Mouse (Mus musculus) CH12F3 (cell line): Measurements from ENCODE around the gene Kif5c.

Experiments used
- in situ Hi-C: fragments of 300-500 bp; cut with MboI; formaldehyde crosslinking; loops from 2 replicates; pipeline ENCODE4 v1.14.3; 2020; ENCODE audit warnings: low sequenced_read_pairs

Kif5c gene

DNA sequence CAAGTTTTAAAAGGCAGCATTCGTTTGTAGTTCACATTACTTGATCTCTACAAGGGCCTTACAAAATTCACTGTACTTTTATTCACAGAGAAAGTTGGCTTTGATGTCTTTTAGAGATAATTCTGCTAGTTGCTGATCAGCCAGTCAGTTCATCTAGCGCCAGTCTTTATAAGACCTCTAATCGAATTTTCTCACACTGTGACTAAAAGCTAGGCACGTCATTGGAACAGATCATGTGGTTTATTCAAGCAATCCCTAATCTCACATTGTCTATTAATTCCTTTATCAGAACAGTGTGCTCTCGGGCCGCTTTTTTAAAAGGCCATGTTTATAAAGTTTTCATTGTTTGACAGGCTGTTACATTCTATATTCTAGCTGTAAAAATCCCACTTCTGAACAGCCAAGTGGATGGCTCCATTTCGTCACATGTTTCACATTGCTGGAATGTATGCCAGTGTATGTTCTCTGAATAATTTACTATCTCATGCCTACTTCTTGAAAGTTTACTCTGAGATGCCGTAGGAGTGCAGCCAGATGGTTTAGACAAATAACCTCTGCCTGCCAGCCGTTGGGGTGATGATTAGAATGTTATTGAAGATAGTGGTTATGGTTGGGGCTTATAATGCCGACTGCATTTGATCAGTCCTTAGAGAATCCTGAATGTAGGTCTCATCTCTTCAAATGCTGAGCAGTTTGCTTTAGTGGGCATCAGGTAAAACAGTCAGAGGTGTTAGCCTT is 154.3 kb downstream of the Kif5c start:
- in situ Hi-C loops, result no loop called here

DNA sequence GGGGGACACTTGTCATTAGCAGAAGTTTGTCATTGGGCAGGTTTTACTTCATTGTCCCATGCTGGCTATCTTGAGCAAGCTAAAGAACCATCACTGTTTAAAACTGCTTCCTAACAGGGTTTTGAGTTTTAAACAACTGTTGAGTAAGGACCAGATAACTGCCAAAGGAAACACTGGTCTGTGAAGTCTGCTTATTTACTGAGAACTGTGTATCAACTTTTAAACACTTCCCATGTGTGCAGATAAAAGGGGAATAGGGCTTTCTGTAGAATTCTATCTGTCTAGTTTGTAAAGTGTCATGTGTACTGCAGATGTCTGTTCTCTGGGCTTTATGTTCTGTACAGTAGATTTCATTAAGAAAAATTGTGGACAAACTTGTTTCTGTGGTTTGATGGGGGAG is 155.1 kb downstream of the Kif5c start:
- in situ Hi-C loops, result no loop called here

DNA sequence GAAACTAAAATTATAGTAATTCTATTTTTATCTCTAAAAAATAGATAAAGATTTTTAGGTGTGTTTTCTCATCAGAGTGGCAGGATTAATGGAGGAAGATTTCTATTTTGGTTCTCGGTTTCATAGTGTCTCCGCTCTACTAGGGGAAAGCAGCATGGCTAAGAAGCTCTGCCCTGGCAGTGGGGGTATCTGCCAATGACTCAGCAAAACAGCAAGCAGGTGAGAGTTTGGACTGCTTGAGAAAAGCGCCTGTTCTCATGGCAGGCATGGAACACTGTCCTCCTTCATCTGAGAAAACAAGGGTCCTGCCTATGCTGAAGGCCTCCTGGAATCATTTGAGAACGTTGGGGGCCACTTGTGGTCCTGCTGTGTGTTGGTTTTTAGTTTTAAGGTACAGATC is 156.1 kb downstream of the Kif5c start:
- in situ Hi-C loops, result no loop called here

DNA sequence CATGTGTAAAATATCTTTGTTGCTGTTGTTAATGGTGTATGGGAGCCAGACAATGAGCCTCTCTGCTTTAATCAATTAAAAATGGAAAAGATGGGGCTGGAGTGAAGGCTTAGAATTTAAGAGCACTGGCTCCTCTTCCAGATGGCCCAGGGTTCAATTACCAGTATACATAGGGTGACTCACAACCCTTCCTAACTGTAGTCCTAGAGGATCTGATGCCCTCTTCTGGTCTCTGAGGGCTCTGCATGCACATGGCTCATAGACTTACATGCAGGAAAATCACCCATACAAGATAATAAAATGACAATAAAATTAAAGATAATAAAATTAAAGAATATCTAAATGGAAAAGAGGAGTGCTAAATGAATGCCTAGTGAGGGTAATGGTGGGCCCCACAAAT is 156.6 kb downstream of the Kif5c start:
- in situ Hi-C loops, result no loop called here

DNA sequence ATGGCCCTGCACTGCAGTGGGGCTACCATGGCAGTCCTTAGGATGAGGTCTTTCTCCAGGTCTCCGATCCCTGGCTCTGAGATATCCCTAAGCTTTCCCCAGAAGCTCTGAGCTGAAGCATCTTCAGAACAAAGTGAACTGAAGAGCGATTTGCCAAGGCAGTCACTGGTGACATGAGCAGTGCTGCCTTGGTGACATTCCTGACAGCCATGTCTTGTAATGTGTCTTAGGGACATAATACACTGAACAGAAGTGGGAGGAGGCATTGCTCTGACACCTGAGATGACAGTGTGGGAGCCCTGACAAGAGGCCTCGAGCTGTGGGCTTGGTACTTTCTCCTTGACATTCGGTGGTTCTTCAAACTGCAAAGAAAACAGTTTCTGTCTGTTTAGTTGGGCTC is 157.3 kb downstream of the Kif5c start:
- in situ Hi-C loops, result no loop called here

DNA sequence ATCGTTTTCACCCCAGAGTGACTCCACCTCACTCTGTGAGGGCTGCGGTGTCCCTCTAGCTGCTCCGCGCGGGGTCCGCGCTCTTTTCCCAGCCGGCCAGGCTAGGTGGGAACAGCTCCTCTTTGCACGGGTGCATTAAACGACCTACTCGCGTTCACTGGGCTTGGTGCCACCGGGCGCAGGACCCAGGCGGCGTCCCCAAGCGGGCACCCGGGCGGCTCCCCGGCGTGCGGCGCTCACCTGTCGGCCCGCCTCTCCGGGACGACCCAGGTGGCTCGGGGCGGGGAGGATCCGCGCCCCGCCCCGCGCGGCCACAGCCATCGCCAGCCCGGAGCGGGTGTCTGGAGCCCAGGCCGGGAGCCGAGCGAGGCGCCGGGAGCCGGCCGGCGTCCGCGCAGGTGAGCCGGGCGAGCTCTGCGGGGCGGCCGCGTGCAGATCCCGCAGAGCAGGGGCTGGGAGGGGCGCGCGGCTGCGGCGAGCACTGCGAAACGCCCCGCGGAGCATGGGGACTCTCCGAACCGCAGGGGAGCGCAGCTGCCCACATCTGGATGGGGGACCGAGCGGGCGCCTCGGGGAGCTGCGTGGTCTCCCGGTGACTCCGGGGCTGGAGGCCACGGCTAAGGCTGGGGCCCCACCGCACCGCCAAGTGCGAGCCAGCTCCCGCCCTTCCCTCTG is 168.4 kb downstream of the Kif5c start, which contains the start of gene Lypd6b:
Gene Lypd6b (plus strand): TSS at position 313 of the 675 bp plus-strand sequence.
- in situ Hi-C loops, result no loop called here

DNA sequence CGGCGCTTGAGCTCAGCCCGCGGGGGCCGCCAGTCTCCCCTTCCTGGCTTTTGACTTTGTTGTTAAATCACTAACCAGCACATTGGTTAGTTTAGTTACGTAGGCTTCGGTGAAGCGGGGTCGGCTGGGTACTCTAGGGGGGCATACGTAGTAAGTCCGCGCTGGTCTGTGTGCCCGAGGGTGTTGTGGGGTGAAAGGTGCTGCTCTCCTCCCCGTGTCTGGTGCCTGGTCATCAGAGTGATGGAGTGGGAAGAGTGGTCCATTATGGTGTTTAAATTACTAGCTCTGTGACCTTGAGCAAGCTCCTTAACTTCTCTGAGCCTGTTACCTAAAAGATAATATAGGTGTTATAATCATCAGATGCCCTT is 168.9 kb downstream of the Kif5c start:
- in situ Hi-C loops, result no loop called here

DNA sequence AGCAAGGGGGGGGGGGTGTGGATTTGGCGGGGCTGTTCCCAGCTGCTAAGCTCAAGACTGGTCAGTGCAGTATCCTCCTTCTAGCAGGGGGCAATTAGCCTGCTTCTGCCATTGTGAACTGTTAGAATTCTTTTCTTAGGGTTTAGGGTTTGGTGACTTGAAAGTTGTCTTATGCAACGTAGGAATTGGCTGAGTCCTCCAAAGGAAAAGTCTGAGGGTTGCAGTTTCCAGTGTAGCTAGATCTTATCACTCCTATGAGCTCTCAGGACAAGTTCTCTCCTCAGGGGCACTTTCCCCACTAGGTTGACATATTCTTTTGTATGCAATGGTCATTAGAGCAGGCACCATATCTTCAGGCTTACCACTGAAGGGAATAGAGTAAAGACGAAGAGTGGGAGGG is 169.5 kb downstream of the Kif5c start:
- in situ Hi-C loops, result no loop called here

DNA sequence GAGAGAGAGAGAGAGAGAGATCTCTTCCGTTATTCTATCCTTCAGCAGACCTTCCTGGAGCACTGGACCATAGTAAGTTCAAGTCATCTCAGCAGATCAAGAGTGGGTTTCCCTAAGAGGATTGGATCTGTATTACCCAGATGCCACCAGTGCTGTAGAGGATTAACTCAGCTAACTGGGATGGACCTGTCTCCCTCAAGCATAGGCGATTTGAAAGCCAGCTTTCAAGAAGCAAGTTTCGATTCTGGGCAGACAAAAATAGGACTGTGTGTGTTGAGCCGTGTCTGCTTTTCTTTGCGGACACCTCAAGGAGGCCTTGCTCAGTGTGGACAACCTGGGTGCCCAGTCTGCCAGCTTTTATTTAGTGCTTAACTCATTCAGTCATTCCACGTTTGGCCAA is 170.0 kb downstream of the Kif5c start:
- in situ Hi-C loops, result no loop called here

DNA sequence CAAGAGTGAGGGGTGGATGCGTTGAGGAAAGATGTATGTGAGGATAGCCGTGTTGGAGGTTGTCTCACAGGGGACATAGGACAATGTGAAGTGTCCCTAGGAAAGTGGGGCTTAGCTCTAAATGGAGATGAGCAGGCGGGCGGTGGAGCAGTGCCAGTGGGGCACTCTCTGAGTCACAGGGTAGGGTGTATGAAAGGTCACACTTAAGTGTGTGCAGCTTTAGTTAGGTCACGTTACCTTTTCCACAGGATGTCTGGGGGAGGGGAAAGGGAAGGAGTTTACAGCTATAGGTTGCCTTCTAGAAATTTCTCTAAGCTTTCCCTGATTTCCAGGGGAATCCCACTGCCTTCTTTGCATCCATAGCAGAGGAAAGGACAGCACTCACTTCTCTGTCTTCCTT is 170.4 kb downstream of the Kif5c start:
- in situ Hi-C loops, result no loop called here

DNA sequence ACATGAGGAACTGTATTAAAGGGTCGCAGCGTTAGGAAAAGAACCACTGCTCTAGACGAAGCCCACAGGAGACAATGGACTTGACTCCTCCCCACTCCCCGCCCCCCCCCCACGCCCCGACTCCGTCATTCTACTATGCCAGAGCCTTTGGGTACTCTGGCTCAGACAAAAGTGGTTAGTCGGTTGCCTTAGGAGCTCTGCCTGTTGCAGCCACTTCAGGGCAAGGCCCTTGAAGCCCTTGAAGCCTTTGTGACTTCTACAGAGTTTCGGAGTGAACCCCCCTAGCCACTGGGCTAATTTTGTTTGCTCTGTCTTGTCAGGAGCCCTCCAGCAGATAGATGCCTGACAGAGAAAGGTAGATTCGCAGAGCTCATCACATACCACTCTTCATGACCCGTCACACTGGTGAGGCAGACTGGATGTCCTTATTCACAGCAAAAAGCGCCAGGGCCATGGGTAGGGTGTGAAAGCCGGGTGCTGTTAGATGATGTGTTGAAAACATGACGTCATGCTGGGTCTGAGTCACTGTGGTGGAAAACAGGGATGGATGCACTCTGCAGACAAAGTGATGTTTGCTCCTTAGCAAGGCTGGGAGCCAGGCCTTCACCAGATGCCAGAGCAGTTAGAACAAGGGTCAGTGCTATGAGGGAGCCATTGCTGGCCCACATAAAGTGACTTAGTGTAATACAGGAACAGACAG is 178.5 kb downstream of the Kif5c start:
- in situ Hi-C loops, result no loop called here

DNA sequence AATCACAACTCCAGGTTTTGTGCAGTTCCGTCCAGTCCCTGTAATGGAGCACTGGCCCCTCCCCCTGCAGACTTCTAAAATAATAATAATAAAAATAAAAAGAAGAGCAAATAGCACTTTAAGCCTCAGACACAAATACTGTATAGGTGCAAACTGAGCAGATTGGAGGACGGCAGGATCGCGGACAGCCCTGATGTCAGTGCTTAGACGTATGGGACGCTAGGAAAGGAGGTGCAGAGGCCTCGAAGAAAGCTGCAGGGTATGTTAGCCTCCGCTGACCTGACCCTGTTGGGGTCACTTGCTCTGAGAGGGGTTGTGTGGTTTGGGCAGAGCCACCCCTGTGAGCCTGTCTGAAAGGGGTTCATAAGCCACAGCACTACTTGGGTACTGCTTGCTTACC is 185.3 kb downstream of the Kif5c start:
- in situ Hi-C loops, result no loop called here

DNA sequence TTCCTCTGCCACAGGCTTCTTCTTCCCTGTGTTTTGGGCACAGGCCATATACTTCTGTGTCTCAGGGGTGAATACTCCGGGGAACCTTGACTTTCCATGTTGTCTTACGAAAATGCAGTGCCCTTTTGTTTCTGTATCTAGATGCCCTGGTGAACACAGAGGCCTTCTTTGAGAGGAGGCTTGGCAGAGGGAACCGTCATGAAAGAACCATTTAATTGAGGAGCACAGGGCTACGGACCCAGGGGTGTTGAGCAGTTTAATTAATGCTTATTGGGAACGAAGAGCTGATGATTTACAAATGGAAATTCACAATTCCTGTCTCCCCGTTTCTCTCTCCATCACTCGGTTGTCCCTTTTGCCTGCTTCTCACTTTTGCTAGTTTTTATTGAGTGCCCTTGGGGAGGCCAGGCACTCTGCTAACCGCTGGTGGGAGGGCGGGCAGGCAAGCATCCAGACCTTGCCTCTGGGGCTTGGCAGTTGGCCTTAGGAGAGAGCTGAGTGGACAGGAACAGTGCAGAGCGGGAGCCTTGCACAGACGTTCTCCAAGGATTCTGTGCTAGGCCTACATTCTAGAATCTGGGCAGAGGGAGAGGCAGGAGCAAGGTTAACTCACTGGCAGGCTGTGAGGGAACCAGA is 186.8 kb downstream of the Kif5c start:
- in situ Hi-C loops, result no loop called here

DNA sequence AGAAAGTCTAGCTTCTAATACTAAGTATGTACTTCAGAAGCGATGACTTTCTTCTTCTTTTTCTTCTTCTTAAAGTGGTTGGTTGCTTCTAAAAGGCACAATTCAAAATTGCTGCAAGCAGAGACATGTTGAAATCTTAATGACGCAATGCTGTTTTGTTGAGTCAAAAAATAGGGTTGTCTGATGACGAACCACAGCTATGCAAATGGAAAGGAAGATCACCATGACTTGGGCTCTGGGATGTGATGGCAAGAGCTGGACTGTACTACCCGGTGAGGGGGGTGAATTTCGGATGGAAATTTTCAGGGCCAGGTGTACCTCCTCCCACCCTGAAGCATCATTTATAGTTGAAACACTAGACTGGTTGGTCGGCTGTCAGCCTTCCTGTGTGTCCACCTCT is 190.4 kb downstream of the Kif5c start:
- in situ Hi-C loops, result no loop called here

DNA sequence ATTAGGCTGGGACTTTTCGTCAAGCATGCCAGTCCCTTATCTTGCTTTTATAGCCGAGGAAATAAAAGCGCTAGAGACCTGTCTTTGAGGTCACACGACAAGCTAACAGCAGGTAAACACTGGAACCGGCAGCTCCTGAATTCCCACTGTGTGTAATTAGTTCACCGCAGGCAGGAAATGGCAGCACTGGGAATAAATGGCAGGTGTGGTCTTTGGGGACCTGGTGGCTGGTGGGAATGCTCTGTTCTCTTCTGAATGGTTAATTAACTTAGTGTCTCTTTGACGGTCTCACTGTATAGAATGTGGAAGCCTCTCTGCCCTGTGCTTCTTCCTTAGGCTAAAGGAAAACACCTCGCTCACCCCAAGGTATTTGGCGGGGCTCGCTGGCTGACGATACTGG is 192.3 kb downstream of the Kif5c start:
- in situ Hi-C loops, result no loop called here

DNA sequence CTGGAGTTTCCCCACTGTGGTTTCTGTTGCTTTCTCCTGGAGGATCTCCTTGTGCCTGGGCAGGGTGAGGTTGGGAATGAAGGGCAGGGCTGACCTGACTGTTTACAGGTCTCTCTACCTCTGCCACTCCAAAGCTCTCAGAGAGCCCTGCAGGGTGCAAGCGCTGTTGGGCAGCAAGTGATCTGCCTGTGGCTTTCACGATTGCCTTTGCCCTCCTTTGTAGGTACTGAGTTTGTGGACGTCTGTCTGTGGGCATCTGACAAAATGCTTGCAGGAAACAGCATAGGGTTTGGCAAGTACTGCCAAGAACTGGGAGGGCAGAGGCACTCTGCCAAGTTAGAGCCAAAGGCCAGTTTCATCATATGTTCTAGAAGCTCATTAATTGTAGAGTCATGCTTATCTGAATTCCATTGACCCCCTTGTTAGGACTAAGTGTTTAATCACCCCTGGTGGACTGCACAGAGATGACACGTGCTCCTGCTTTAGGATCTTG is 192.8 kb downstream of the Kif5c start:
- in situ Hi-C loops, result no loop called here

DNA sequence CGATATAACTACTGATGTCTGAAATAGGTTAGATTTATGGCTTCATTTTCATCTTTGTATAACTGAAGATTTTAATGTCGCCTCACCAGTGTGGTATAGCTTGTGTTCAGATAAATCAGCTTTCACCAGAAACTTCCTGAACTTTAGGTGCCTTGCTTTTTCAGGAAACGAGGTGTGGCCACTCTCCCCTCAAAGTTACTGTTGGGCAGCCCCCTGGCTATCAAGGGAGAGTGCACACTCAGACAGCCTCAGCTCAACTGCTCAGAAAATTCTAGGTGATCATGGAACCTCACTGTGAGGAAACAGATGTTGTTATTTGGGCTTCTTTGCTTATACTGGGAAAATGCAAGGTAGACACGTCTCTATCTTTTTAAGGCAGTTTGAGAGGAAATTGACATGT is 194.1 kb downstream of the Kif5c start:
- in situ Hi-C loops, result no loop called here

DNA sequence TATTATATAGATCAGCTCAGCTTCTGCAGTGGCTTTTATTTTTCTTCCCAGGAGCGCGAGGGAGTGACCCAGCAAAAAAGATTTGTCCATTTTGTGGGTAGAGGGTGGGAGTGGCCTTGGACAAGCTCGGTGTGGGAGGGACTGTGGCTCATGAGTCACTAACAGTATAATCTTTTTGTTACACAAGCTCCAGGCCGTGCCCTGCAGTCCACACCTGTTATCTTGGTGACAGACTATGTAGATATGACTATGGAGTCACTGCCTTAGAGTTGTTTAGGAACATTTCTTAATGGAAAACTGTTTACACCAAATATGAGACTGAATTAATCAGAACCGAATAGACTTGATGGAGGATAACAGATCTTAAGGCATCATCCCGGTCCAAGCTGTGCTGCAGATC is 194.9 kb downstream of the Kif5c start:
- in situ Hi-C loops, result no loop called here

DNA sequence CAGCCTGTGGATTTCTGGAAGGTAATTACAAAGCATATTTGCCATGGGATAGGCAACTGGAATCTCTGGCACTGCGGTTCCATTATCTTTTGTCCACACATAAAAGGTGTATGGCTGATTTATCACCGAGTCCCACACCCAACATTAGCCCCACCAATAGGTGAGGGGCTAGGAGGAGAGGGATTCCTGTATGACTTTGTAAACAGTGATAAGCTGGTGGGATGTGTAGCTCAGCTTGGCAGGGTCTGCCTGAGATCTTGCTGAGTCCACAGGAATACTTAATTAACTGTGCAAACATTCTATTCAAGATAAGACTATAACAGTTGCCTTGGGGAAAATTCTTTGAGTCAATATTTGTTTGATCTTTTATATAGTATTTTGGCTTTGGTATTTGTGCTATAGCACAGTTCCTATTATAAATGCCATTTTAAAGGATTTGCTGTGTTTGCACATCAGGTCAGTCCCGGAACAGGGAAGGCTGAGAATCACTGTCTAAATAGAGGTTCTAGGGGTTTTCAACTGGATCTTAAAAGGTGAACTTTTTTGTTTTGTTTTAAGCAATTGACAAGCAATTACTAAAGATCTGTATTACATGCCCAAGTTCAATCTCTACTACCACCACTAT is 196.7 kb downstream of the Kif5c start:
- in situ Hi-C loops, result no loop called here

DNA sequence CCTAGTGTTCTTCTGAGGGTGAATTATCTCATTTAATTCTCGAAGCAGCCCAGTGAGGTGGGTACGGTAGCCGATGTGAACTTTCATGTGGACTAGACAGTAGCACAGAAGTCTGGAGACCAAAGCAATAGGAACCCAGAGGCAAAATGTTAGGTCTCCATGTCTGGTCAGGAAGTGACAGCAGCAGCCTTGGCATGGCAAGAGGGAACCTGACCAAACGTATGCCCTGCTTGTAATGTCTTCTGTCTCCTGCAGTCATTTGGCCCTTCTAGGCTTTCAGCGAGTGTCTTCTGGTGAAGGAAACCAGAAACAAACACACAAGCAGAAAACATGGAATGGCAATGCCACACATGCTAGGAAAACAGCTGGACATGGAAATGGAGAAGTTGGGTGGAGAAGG is 197.5 kb downstream of the Kif5c start:
- in situ Hi-C loops, result no loop called here

DNA sequence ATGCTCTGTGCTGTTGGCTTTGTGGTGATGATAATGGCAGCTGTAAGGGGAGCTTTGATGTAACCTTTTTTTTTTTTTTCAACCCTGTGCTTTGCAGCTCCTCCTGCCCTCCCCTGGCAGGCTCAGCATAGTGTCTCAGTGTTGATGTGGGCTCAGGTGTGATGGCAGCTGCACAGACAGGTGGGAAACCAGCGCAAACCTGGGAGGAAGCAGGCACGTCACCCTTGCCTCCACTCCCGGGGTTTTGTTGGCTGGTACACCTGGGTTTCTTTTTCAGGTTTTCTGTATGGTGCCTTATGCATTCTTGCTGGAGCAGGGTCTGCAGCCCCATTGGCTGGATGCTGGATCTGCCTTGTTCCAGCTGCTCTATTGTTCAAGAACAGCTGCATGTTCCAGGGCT is 198.1 kb downstream of the Kif5c start:
- in situ Hi-C loops, result no loop called here
